Mouse (Mus musculus) erythroblast, embryonic 14.5 days (primary cell): ENCODE results near the gene Mt3.

Source experiments
- GATA1 ChIP-seq: IDR thresholded peaks from 2 replicates; pipeline ENCODE4 v1.6.1; 2012; ENCODE audit warnings: low read length, inconsistent platforms, mixed read lengths
- TAL1 ChIP-seq: IDR thresholded peaks from 3 replicates; pipeline ENCODE4 v1.6.1; 2012; ENCODE audit warnings: low read length, inconsistent platforms, mixed read lengths

GRCm38 (mm10) chr8:94130126-94130525, 22.3 kb upstream of the Mt3 start:
- TF ChIP-seq GATA1 (no peak), TAL1 (no peak)
